In the genomic region with DNA sequence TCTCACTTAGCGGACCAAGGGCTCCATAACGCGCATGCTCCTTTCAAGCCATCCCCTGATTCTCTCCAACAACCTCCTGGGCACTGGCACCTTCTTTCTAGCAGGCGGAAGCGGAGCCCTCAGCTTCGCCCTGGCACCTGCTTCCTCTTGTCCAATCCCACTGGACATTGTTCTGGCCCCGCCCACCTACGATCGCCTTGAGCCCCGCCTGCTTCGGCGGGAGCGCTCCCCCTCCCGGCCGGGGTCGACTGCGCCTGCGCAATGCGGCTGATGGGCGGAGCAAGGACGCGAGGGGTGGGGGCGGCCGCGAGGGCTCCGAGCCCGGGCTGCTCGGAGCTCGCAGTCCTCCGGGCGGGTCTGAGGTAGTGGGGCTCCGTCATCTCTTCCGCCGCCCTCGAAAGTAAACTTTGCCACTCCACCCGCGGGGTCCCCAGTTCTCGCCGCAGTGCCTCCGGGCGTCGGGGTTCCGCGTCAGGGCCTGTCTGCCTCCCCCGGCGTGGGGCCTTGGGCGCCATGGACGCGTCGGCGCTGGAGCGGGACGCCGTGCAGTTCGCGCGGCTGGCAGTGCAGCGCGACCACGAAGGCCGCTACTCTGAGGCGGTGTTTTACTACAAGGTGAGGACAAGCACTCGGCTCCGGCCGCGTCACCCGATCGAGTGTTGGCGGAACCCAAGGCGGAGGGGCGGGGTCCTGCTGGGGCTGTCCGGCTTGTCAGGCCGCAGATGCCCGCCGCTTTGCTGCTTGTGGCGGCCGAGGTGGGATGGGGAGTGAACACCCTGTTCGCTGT, we compare ENCODE assay signal across 8 mouse cellular contexts. TPM values are rescaled to one million over a fixed set of nuclear protein-coding genes. Genes with fewer than 3 reads are reported as not detected.
DNase-seq lines count a peak whose midpoint lies in the region; ATAC-seq and TF ChIP-seq lines count a peak whose summit lies in the region.

Capn7 (plus strand) TSS at position 270 of the 787 bp plus-strand sequence.

- peaks cover 22% of the 10 kb centered on the region for H3K4me1 ChIP-seq in forebrain, embryonic 10.5 days
- H3K4me1 ChIP-seq in heart, embryonic 15.5 days (replicated peaks): peaks cover 14% of the 10 kb centered on the region
- peaks cover 6 to 10% of the 10 kb centered on the region in 2 experiments for H3K4me1 ChIP-seq in liver, embryonic 14.5 days (replicated peaks; ENCODE audit: control insufficient read depth in 2 of 2, insufficient read depth in 2 of 2, low read length in 1 of 2)
- H3K4me1 ChIP-seq in neural tube, embryonic 11.5 days (ENCODE audit: control insufficient read depth, insufficient read depth, low read length): peaks cover 4% of the 10 kb centered on the region; the same call in 1 of the 2 replicates
- no peaks in the 10 kb centered on the region for H3K4me1 ChIP-seq in stomach, postnatal 0 days (replicated peaks; ENCODE audit: control insufficient read depth, insufficient read depth)

- peak within 1 kb of the TSS; percentile 93 for H3K9ac ChIP-seq in heart, embryonic 15.5 days
- H3K9ac ChIP-seq in liver, embryonic 14.5 days (replicated peaks): peak within 1 kb of the TSS; percentile 99
- peak within 1 kb of the TSS; percentile 87 for H3K9ac ChIP-seq in neural tube, embryonic 11.5 days (ENCODE audit: low read length)
- peak within 1 kb of the TSS; percentile 91 for H3K9ac ChIP-seq in stomach, postnatal 0 days (ENCODE audit: low read length)

- DNase-seq in CD8-positive naive resting alpha-beta T cell, adult 2 months (ENCODE audit: low read depth in 2 of 2, low spot score in 2 of 2): peak; percentile 98 to 99
- DNase-seq in c-Kit-positive CD71-negative TER-119-negative erythroid progenitor cells, embryonic 14.5 days (ENCODE audit: low read depth): peak; percentile 98
- DNase-seq in forebrain, embryonic 10.5 days (ENCODE audit: extremely low spot score, low spot score): peak; percentile 100
- peak; percentile 99 for DNase-seq in kidney, postnatal 25 days
- peak; percentile 97 to 98 (median 97) for DNase-seq in liver, embryonic 14.5 days (ENCODE audit: low read depth in 3 of 3, low spot score in 3 of 3)
- DNase-seq in neural tube, embryonic 11.5 days (ENCODE audit: low spot score): peak; percentile 99
- DNase-seq in stomach, postnatal 0 days (ENCODE audit: low spot score): peak; percentile 99

- H3K4me3 ChIP-seq in forebrain, embryonic 10.5 days: peak within 1 kb of the TSS; percentile 85
- peak within 1 kb of the TSS; percentile 81 for H3K4me3 ChIP-seq in heart, embryonic 15.5 days
- H3K4me3 ChIP-seq in liver, embryonic 14.5 days (ENCODE audit: insufficient read depth in 1 of 2, low read depth in 2 of 2, low read length in 2 of 2): peak within 1 kb of the TSS; percentile 80 to 94
- peak within 1 kb of the TSS; percentile 84 for H3K4me3 ChIP-seq in neural tube, embryonic 11.5 days (ENCODE audit: low read depth, low read length)
- peak within 1 kb of the TSS; percentile 87 for H3K4me3 ChIP-seq in stomach, postnatal 0 days (ENCODE audit: low read depth, low read length)

- ATAC-seq in heart, embryonic 15.5 days (replicated peaks; ENCODE audit: insufficient number of reproducible peaks, insufficient read depth, low FRiP score, low read depth): peak; percentile 96
- ATAC-seq in liver, embryonic 14.5 days (ENCODE audit: insufficient read depth): peak; percentile 98
- ATAC-seq in neural tube, embryonic 11.5 days (ENCODE audit: insufficient read depth, low FRiP score, low TSS enrichment): peak; percentile 98
- ATAC-seq in stomach, postnatal 0 days (ENCODE audit: low FRiP score, low TSS enrichment): peak; percentile 99

- H3K36me3 ChIP-seq in forebrain, embryonic 10.5 days (replicated peaks): peaks cover 13% of the 10 kb centered on the region
- peaks cover 7% of the 10 kb centered on the region for H3K36me3 ChIP-seq in heart, embryonic 15.5 days
- H3K36me3 ChIP-seq in liver, embryonic 14.5 days (replicated peaks; ENCODE audit: control insufficient read depth, insufficient read depth, low read depth): peaks cover 5% of the 10 kb centered on the region
- H3K36me3 ChIP-seq in neural tube, embryonic 11.5 days (ENCODE audit: control insufficient read depth, insufficient read depth, low read length): no peaks in the 10 kb centered on the region
- peaks cover 3% of the 10 kb centered on the region; the same call in 1 of the 2 replicates for H3K36me3 ChIP-seq in stomach, postnatal 0 days (ENCODE audit: control insufficient read depth, insufficient read depth, low read length)

- peak within 1 kb of the TSS; percentile 93 for H3K27ac ChIP-seq in forebrain, embryonic 10.5 days
- H3K27ac ChIP-seq in heart, embryonic 15.5 days: peak within 1 kb of the TSS; percentile 98
- peak within 1 kb of the TSS; percentile 88 for H3K27ac ChIP-seq in liver, embryonic 14.5 days
- H3K27ac ChIP-seq in neural tube, embryonic 11.5 days (ENCODE audit: low read depth, low read length): peak within 1 kb of the TSS; percentile 86
- peak within 1 kb of the TSS; percentile 98 for H3K27ac ChIP-seq in stomach, postnatal 0 days (replicated peaks)

- WGBS in forebrain, embryonic 10.5 days: under 1% methylated on average over 78 of the region's 78 CpGs
- WGBS in heart, embryonic 15.5 days: under 1% methylated on average over 78 of the region's 78 CpGs
- WGBS in liver, embryonic 14.5 days (ENCODE audit: insufficient replicate concordance): under 1% methylated on average over 75 of the region's 78 CpGs
- WGBS in neural tube, embryonic 11.5 days: under 1% methylated on average over 78 of the region's 78 CpGs
- WGBS in stomach, postnatal 0 days: 0% methylated on average over 72 of the region's 78 CpGs

- no peaks in the 10 kb centered on the region for H3K9me3 ChIP-seq in forebrain, embryonic 10.5 days
- H3K9me3 ChIP-seq in heart, embryonic 15.5 days (replicated peaks): no peaks in the 10 kb centered on the region
- no peaks in the 10 kb centered on the region for H3K9me3 ChIP-seq in liver, embryonic 14.5 days (ENCODE audit: control insufficient read depth, low read length)
- H3K9me3 ChIP-seq in neural tube, embryonic 11.5 days (ENCODE audit: control insufficient read depth, low read length): no peaks in the 10 kb centered on the region
- no peaks in the 10 kb centered on the region for H3K9me3 ChIP-seq in stomach, postnatal 0 days (ENCODE audit: control insufficient read depth, low read length)

- peak within 1 kb of the TSS; percentile 73 for H3K4me2 ChIP-seq in heart, embryonic 15.5 days
- peak within 1 kb of the TSS; percentile 96 for H3K4me2 ChIP-seq in liver, embryonic 14.5 days (ENCODE audit: low read depth)
- peak within 1 kb of the TSS; percentile 42 for H3K4me2 ChIP-seq in neural tube, embryonic 11.5 days (ENCODE audit: low read depth)
- peak within 1 kb of the TSS; percentile 73 for H3K4me2 ChIP-seq in stomach, postnatal 0 days (replicated peaks; ENCODE audit: low read depth)

- peak; percentile 69 for TF ChIP-seq CTCF in liver, embryonic 14.5 days (IDR thresholded peaks at IDR 0.05; ENCODE audit: low read depth)
- TF ChIP-seq CTCF in stomach, postnatal 0 days (IDR thresholded peaks at IDR 0.05; ENCODE audit: low read depth): peak; percentile 71

- no peaks in the 10 kb centered on the region for H3K27me3 ChIP-seq in forebrain, embryonic 10.5 days (ENCODE audit: poor library complexity, severe bottlenecking)
- H3K27me3 ChIP-seq in heart, embryonic 15.5 days: no peaks in the 10 kb centered on the region
- H3K27me3 ChIP-seq in liver, embryonic 14.5 days (ENCODE audit: control insufficient read depth, insufficient read depth, low read length): no peaks in the 10 kb centered on the region
- no peaks in the 10 kb centered on the region for H3K27me3 ChIP-seq in neural tube, embryonic 11.5 days (ENCODE audit: control insufficient read depth, insufficient read depth, low read length)
- no peaks in the 10 kb centered on the region for H3K27me3 ChIP-seq in stomach, postnatal 0 days (ENCODE audit: control insufficient read depth, insufficient read depth, low read length)

- no peak for TF ChIP-seq EP300 in liver, embryonic 14.5 days (IDR thresholded peaks at IDR 0.05; ENCODE audit: low read depth)
- no peak for TF ChIP-seq EP300 in stomach, postnatal 0 days (optimal IDR thresholded peaks at IDR 0.05)

RNA-seq across cellular contexts. Expression of gene Capn7, which starts in this region (rescaled TPM):
- polyA plus RNA-seq in forebrain, embryonic 10.5 days (2016; fragmentation: Nextera tagmentation; extraction: Ambion mirVana): 28.7 and 29.2 TPM in 2 replicates
- polyA plus RNA-seq in heart, embryonic 15.5 days (2015; fragmentation: Nextera tagmentation; extraction: Ambion mirVana): 35.0 and 41.0 TPM in 2 replicates
- 10.5 and 13.7 TPM in 2 replicates for polyA plus RNA-seq in liver, embryonic 14.5 days (2012; rRNA removed)
- polyA plus RNA-seq in liver, embryonic 14.5 days (2014; fragmentation: Nextera tagmentation; extraction: Ambion mirVana): 17.7 and 21.8 TPM in 2 replicates
- polyA plus RNA-seq in neural tube, embryonic 11.5 days (2014; fragmentation: Nextera tagmentation; extraction: Ambion mirVana): 51.0 and 52.0 TPM in 2 replicates
- polyA plus RNA-seq in stomach, postnatal 0 days (2015; fragmentation: Nextera tagmentation; extraction: Ambion mirVana): 24.8 and 26.8 TPM in 2 replicates

Comparison
In these comparisons a context has a peak if more than half of its experiments do, and no peak if none do; other contexts are left out.
1. Peak in every context shown above with its lines: DNase-seq, ATAC-seq, H3K4me3 ChIP-seq and H3K27ac ChIP-seq.
2. H3K4me2 ChIP-seq: peak in every context shown above with its lines; median percentile 96 in liver, embryonic 14.5 days; 73 in heart, embryonic 15.5 days; 73 in stomach, postnatal 0 days; 42 in neural tube, embryonic 11.5 days.